Mouse (Mus musculus): ENCODE measurements at regions not wholly inside any gene's neighbourhood (a gene's known extent, or its start where the extent isn't known, plus 50 kb on each side); places are given as distances from the start of the nearest gene placed in this dataset.

DNA sequence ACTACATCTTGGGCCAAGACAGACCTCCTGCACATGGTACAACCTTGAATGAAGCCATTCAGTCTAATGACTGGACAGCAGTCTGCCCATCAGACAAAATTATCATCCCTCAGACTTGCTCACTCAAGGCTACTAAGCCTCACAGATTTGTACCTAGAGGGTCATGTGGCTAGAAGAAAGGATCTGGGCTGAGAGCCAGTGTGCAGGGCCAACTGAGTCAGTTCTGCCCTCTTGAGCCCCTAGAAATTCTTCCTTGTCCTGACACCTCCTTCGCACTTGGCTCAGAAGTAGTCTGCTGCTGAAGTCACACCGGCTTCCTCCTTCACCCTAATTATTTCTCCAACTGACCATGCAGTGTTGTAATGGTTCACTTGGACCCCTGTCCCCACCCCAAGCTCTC, 207.5 kb downstream of the Qk start:
- no peak for TF ChIP-seq CTCF (IDR thresholded peaks at IDR 0.05; ENCODE audit: low read depth)
- TF ChIP-seq EP300 (IDR thresholded peaks at IDR 0.05; ENCODE audit: low read depth) = no peak
